Mouse (Mus musculus): ENCODE results near the gene Isg20.

The Isg20 gene

GRCm38 (mm10) chr7:78912974-78913474 lies at the start of gene Isg20:
Gene Isg20 (plus strand): TSS chr7:78913424.
- no peak for DNase-seq

GRCm38 (mm10) chr7:78863796-78864445 lies 49.3 kb upstream of the Isg20 start:
- no peak for DNase-seq

GRCm38 (mm10) chr7:78864446-78864802 lies 48.8 kb upstream of the Isg20 start:
- no peak for DNase-seq

- DNase-seq = no peak
These were observed 47.8 kb upstream of the Isg20 start for GRCm38 (mm10) chr7:78865212-78865949.

GRCm38 (mm10) chr7:78868731-78869130 lies 44.5 kb upstream of the Isg20 start:
- DNase-seq = no peak

GRCm38 (mm10) chr7:78872366-78872765 lies 40.9 kb upstream of the Isg20 start:
- no peak for DNase-seq

GRCm38 (mm10) chr7:78872831-78873230 lies 40.4 kb upstream of the Isg20 start:
- DNase-seq = no peak

GRCm38 (mm10) chr7:78881607-78882468 lies 31.4 kb upstream of the Isg20 start:
- no peak for DNase-seq

- no peak for DNase-seq
These were observed 30.8 kb upstream of the Isg20 start for GRCm38 (mm10) chr7:78882469-78882837.

- DNase-seq = no peak
These were observed 30.1 kb upstream of the Isg20 start for GRCm38 (mm10) chr7:78883016-78883725.

GRCm38 (mm10) chr7:78883726-78884060 lies 29.5 kb upstream of the Isg20 start:
- DNase-seq = no peak

- no peak for DNase-seq
These were observed 29.1 kb upstream of the Isg20 start for GRCm38 (mm10) chr7:78884139-78884538.

GRCm38 (mm10) chr7:78885404-78885803 lies 27.8 kb upstream of the Isg20 start:
- no peak for DNase-seq

- DNase-seq = no peak
These were observed 26.7 kb upstream of the Isg20 start for GRCm38 (mm10) chr7:78886496-78886895.

GRCm38 (mm10) chr7:78887431-78887842 lies 25.8 kb upstream of the Isg20 start:
- DNase-seq = no peak

GRCm38 (mm10) chr7:78890641-78891040 lies 22.6 kb upstream of the Isg20 start:
- DNase-seq = peak; percentile 77 to 92

- no peak for DNase-seq
These were observed 19.3 kb upstream of the Isg20 start for GRCm38 (mm10) chr7:78893917-78894316.

- DNase-seq = no peak
These were observed 18.1 kb upstream of the Isg20 start for GRCm38 (mm10) chr7:78895021-78895652.

- DNase-seq = peak; percentile 100
These were observed 17.4 kb upstream of the Isg20 start, which contains the start of gene Aen for GRCm38 (mm10) chr7:78895653-78896333. Gene Aen (plus strand): TSS chr7:78895854.

GRCm38 (mm10) chr7:78897567-78897966 lies 15.7 kb upstream of the Isg20 start:
- no peak for DNase-seq

GRCm38 (mm10) chr7:78903174-78903870 lies 9.9 kb upstream of the Isg20 start:
- DNase-seq = no peak
